Mouse (Mus musculus): ENCODE measurements around the gene Ckmt1.

Gene Ckmt1

DNA sequence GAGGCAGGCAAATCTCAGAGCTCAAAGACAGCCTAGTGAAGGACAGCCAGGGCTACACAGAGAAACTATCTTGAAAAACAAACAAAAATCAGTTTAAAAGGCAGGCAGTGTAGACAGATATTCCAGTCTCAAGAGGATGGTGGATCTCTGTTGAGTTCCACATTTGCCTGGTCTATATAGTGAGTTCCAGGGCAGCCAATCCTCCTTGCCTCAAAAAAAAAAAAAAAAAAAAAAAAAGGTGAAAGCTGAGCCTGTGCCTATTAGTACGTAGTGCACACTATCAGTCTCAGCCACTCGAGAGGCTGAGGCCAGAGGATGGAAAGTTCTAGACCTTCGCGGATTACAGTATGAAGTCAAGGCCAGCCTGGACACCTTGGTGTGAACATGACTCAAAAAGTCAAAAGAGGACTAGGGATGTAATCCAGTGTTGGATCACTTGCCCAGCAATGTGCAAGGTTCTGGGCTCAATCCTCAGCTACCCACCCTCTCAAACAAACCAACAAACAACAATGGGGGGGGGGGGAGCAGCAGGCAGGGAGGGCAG lies 55.4 kb downstream of the Ckmt1 start:
- DNase-seq (ENCODE audit: low spot score in 2 of 2), result peak; percentile 2 to 18
